Mouse (Mus musculus) megakaryocyte progenitor cell, adult 5-6 weeks (primary cell): ENCODE data around the gene Evx1. TPM values are rescaled to one million over a fixed set of nuclear protein-coding genes. Genes with fewer than 3 reads are reported as not detected.

ENCODE experiments used
- ATAC-seq: replicated peaks from 2 replicates; pipeline ENCODE4 v1.8.0; 2016; ENCODE audit warnings: mild to moderate bottlenecking, moderate TSS enrichment, inconsistent platforms; ENCODE audit not compliant: poor library complexity
- total RNA-seq, 2 experiments: library from RNA; stranded (forward) in 1 of 2; stranded (reverse) in 1 of 2; fragments of 157-497, 149-512 nt in 1 of 2; fragments of 200-1000 nt in 1 of 2; gene quantifications; 2 replicates each; pipeline versions ENCODE4 v1.2.3 to v1.2.4; 2015 to 2017

The Evx1 gene
- not detected in 2 replicates for total RNA-seq (2015)
- total RNA-seq (2017), result not detected in 2 replicates

GRCm38 (mm10) chr6:52313391-52314303, at the start of gene Evx1:
Gene Evx1, plus strand, starts transcription at chr6:52313498.
- no peak for ATAC-seq

GRCm38 (mm10) chr6:52264106-52264790, 49.0 kb upstream of the Evx1 start:
- ATAC-seq, result no peak

GRCm38 (mm10) chr6:52265306-52265912, 47.9 kb upstream of the Evx1 start:
- ATAC-seq, result no peak

GRCm38 (mm10) chr6:52265913-52266665, 47.2 kb upstream of the Evx1 start:
- ATAC-seq, result no peak

- ATAC-seq, result no peak
Measured at GRCm38 (mm10) chr6:52266666-52266985, 46.7 kb upstream of the Evx1 start.

GRCm38 (mm10) chr6:52267221-52267620, 46.1 kb upstream of the Evx1 start:
- ATAC-seq, result no peak

GRCm38 (mm10) chr6:52267691-52268090, 45.6 kb upstream of the Evx1 start:
- no peak for ATAC-seq

- ATAC-seq, result no peak
Measured at GRCm38 (mm10) chr6:52268341-52268740, 45.0 kb upstream of the Evx1 start.

GRCm38 (mm10) chr6:52268756-52269155, 44.5 kb upstream of the Evx1 start:
- no peak for ATAC-seq

- peak; percentile 84 for ATAC-seq
Measured at GRCm38 (mm10) chr6:52270494-52271480, 42.5 kb upstream of the Evx1 start.

- ATAC-seq, result no peak
Measured at GRCm38 (mm10) chr6:52272766-52273655, 40.3 kb upstream of the Evx1 start.

- peak; percentile 23; the same call in 1 of the 2 replicates for ATAC-seq
Measured at GRCm38 (mm10) chr6:52273656-52274280, 39.5 kb upstream of the Evx1 start.

- ATAC-seq, result no peak
Measured at GRCm38 (mm10) chr6:52274576-52274975, 38.7 kb upstream of the Evx1 start.

GRCm38 (mm10) chr6:52275563-52276280, 37.6 kb upstream of the Evx1 start:
- ATAC-seq, result no peak

- ATAC-seq, result no peak
Measured at GRCm38 (mm10) chr6:52276382-52276781, 36.9 kb upstream of the Evx1 start.

- ATAC-seq, result no peak
Measured at GRCm38 (mm10) chr6:52276920-52277319, 36.4 kb upstream of the Evx1 start.

GRCm38 (mm10) chr6:52281084-52281483, 32.2 kb upstream of the Evx1 start:
- no peak for ATAC-seq

- ATAC-seq, result no peak
Measured at GRCm38 (mm10) chr6:52283896-52284295, 29.4 kb upstream of the Evx1 start.
